Mouse (Mus musculus) lung, adult 2 months (tissue): ENCODE measurements around the gene Il31.

Source experiments
- CTCF ChIP-seq: fragments of 200-500 bp; IDR thresholded peaks from 2 replicates; pipeline ENCODE4 v1.5.1; 2011; ENCODE audit warnings: mild to moderate bottlenecking, low read length, control low read depth; ENCODE audit not compliant: insufficient read depth
- POLR2A ChIP-seq: fragments of 200-500 bp; IDR thresholded peaks from 2 replicates; pipeline ENCODE4 v1.6.1; 2011; ENCODE audit warnings: low read depth, mild to moderate bottlenecking, control low read depth, low read length, borderline replicate concordance; ENCODE audit errors: extremely low read depth

DNA sequence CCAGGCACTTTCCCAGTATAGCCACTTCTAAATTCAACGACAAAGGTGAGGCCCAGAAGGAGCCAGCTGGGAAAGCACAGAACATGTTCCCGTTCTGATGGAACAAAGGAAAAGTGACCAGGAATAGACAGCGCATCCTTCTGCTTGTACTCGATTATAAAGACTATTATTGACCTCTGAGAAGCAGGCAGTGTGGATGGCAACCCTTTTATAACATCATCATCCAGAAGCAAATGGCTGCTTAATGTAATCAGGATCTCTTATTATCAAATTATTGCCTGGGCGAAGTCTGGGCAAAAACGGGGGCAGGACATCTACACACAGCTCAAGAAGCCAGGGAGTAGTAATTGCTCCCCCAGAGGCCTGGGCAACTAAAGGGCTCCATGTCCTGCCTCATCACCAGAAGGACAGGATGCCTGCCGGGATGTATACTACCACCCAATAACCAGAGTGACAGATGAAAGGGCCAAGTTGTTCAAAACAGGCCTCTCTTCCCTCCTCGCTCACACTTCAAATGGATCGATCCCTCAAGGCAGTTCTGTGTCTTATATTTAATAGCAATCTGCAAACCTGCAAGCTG is 36.7 kb upstream of the Il31 start:
- TF ChIP-seq CTCF (no peak), POLR2A (no peak)
